Mouse (Mus musculus) layer of hippocampus, postnatal 36 days (tissue): ENCODE measurements around the gene March4. TPM values are rescaled to one million over a fixed set of nuclear protein-coding genes. Genes with fewer than 3 reads are reported as not detected.

ENCODE experiments used
- DNase-seq, 2 experiments: peaks; one replicate each; pipeline ENCODE4 v3.0.0; 2022
- total RNA-seq, 2 experiments: library from RNA; stranded (reverse); gene quantifications; 2 replicates each; pipeline ENCODE4 v1.2.3; 2021

Gene March4
- total RNA-seq, 2 experiments from 2014 or later, result 19.1 to 21.4 TPM

GRCm38 (mm10) chr1:72449752-72450151 is 87.0 kb downstream of the March4 start:
- DNase-seq, result no peak

GRCm38 (mm10) chr1:72442747-72443146 is 94.0 kb downstream of the March4 start:
- no peak for DNase-seq

DNA sequence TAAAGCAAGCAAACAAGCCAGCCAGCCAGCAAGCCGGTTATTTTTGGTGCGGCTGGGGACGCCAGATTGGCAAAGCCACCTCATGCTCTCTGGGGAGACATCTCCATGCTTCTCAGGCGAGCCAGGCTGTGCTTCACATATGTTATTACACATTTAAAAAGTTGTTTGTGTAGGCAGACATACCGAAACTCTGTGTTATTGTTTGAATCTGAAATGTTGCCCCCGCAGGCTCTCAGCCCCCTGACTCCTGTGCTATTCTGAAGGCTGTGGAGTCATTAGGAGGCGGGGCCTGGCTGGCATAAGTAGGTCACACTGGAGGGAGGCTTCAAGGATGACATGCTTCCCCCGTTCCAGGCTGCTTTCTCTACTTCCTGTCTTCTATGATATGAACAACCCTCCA is 97.6 kb downstream of the March4 start:
- peak; percentile 58 to 66 for DNase-seq

- DNase-seq, result no peak
These were observed 99.8 kb downstream of the March4 start for GRCm38 (mm10) chr1:72436967-72437366.

GRCm38 (mm10) chr1:72434510-72434909 is 102.2 kb downstream of the March4 start:
- no peak for DNase-seq

- DNase-seq, result no peak
These were observed 104.2 kb downstream of the March4 start for GRCm38 (mm10) chr1:72432579-72432978.

GRCm38 (mm10) chr1:72429107-72429807 is 107.5 kb downstream of the March4 start:
- DNase-seq, result no peak

DNA sequence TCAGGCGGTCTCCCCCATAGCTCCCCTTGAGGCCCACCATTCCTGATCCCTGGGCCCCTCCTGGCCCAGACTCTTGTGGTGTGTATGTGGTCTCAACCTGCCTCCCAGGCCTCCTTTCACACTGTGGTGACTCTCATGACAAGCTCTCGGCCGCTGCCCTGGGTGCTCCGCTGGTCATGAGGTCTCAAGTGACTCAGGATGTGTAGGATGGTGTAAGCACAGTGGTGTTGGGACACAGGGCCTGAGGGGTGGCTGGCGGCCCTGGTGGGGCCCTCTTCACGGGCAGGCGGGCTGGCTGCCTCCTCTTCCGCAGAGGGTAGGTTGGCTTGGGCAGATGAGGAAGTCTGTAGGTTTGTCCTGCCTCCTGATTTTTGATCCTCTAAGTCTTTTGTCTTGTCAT is 108.2 kb downstream of the March4 start:
- no peak for DNase-seq

DNA sequence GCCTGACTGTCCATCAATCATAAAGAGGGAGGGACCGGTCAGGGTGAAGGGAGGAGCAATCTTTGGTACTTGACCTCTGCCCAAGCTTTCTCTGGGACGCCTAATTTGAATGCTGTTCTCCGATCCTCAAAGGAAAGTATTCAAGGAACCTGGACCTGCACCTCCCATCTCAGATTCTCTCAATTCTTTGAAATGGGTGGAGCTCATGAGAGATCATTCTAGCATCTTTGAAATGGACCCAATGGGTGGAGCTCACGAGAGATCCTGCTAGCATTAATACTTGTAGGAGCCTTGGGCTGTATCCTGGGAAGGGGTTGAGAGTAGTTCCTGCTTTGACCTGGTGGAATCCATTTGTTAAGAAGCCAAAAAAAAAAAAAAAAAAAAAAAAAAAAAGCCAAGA is 110.3 kb downstream of the March4 start:
- DNase-seq, result no peak

- no peak for DNase-seq
These were observed 114.6 kb downstream of the March4 start for GRCm38 (mm10) chr1:72422121-72422520.

DNA sequence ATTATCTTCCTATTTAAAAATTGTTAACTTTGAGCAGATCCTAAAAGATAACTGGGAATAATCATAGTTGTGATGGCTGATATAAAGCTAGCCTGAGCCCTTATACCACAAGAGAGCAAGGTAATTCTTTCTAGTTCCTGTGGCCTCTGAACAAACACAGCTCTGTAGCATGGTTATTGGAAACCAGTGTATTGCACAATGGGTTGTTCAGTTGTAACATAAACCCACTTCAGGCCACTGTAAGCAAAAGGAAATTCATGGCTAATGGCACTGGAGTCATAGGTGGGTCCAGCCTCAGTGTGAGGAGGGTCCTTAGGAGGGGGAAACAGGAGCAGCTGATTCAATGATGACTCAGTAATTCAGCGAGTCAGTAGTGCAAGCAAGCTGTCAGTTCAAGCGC is 116.5 kb downstream of the March4 start:
- DNase-seq, result no peak

DNA sequence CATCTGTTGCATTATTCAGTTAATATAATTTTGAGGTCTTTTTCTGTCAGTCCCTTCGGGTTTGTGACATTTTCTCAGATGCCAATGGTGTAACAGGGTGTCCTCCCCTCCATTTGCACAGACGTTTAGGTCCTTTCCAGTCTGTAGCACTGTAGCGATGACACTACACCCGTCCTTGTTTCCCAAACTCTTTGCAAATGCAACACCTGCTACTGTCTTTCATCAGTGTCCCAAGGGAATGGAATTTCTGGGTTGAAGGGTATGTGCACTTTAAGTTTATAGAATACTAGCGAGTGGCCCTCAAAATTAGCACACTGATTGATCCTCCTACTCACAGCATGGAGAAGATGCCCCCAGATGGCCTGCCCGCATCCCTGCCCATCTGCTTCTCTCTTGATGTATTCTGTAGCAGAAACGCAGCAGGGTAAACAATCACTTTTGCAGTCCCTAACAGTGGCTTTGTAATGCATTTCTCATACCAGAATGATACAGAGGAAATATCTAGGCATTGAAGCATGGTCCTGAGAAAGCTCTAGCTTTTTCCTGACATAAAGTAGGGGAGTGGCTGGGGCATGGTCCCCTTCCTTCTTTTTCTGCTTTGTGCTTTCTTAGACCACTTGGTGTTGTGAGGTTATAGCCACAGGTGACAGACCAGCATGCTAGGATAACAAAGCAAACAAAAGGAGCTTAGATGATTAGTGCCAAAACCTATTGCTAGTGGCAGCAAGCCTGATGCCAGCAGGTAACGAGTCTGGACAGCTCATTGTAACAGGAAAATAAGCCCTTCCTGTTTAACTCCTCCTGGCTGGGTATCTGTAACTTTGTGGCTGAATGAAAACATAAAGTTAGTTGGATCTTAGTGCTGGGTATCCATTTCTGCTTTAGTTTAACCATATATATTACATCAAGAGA is 117.7 kb downstream of the March4 start:
- peak; percentile 28 to 32 for DNase-seq

GRCm38 (mm10) chr1:72414561-72415253 is 122.0 kb downstream of the March4 start:
- DNase-seq, result no peak

DNA sequence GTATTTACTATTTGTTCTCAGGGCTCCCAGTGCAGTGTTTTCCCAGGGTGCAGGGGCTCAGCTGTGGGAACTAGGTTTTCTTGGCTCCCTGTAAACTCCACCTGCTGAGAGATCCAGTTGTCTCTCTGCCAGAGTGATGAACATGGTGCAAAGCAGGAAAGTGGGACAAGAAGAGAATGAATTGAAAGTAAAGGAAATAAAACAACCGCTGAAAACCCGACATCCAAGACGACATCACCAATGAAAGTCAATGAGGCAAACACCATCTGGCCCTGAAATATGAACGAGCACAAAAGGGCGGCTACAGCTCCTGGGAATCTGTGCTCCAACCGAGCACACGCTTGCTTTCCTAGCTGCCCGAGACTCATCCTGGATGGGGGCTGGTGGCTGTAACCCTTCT is 122.6 kb downstream of the March4 start:
- peak; percentile 30 to 36 for DNase-seq

GRCm38 (mm10) chr1:72413205-72413604 is 123.5 kb downstream of the March4 start:
- no peak for DNase-seq

DNA sequence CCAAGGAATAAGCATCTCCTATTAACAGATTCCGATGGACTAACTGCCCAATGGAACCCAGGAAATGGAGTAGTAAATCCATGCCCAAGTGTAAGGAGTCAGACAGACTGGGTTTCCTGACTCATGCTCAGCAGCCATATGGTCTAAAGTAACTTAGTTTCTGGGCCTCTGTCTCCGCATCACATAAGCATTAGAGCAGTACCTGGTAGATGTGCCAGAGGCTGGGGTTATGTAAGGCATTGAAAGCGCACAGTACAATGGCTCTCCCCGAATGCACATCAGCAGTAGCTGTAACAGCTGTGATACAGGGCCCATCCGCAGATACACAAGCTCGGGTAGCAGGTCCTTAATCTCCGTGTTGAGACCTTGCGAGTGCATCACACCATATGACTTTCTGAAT is 125.6 kb downstream of the March4 start:
- peak in 1 of 2 experiments; percentile 20 for DNase-seq

- no peak for DNase-seq
These were observed 126.8 kb downstream of the March4 start for GRCm38 (mm10) chr1:72409936-72410335.

- no peak for DNase-seq
These were observed 130.1 kb downstream of the March4 start for GRCm38 (mm10) chr1:72406505-72407079.

GRCm38 (mm10) chr1:72401331-72402069 is 135.2 kb downstream of the March4 start:
- DNase-seq, result no peak

- no peak for DNase-seq
These were observed 136.1 kb downstream of the March4 start for GRCm38 (mm10) chr1:72400616-72401015.

DNA sequence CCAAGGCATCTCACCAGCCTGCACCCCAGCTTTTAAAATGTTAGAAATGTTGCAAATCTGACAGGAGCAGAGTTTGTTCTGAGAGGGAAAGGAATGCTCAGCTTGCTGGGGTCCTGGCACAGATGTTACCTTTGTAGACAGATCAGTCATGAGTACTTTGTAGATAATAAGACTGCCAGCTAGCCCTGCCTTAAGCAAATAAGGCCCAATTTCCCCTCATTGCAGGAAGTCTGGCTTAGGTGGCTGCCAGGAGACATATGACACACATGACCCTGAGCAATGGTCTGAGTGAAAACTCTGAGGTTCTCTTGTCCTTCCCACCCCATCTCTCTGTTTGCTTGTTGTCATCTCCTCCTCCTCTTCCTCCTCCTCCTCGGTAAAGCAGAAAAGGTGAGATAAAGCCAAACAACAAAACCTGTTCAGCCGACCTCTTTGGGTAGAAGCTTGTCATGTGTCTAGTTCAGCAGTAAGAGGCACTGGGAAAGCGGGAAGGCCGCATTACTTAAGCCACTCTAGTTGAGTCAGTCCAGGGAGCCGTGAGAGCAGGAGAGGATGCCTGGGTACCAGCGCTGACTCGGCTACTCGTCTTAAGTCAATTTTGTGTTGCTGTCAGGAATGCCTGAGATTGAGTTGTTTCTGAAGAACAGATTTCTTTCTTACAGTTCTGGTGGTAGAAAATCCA is 136.9 kb downstream of the March4 start:
- DNase-seq, result no peak
